Mouse (Mus musculus): ENCODE results near the gene Myh9. TPM values are rescaled to one million over a fixed set of nuclear protein-coding genes. Genes with fewer than 3 reads are reported as not detected.

Gene Myh9
- total and polyA plus RNA-seq, 2 experiments from 2014 or later = 17.5 to 63.6 TPM

DNA sequence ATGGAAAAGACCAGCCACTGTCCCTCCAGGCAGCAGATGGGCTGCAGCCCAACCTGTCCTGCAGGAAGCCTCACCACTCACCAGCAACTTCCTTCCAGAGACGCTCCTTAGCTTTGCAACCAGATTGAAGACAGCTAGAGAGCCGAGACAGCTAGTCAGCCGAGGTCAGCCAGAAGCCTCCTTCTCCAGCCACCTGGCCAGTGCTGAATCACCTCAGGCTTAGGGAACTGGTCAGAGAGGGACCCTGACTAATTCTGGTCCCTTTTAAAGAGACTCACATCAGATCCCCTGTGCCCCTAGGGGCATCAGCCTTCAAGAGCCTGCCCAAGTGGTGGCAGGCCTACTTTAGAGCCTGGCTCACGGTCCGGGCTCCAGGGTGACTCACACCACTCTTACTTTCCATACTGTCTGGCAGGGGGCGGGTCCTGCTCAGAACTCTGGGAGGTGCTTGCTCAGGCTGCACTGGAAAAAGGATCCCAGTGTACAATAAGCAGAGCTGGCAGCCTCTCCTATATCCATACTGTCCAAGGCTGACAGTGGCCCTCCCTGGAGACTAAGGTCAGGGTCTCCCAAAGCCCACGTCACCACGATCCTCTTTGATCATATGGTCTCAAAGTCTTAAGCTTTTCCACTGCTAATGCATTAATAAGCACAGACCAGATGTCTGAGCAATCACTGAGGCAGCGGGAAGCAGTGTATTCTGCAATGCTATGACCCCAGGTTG, 5.9 kb downstream of the Myh9 start:
- H3K9ac ChIP-seq (replicated peaks; ENCODE audit: low read depth, low read length) = peak overlapping the region; percentile 28; the same call in 1 of the 2 replicates
- no peaks in the 10 kb centered on the region for H3K9me3 ChIP-seq (replicated peaks; ENCODE audit: control insufficient read depth, low read length)
- H3K4me3 ChIP-seq (ENCODE audit: low read depth, low read length) = no peak overlapping the region
- H3K27me3 ChIP-seq (ENCODE audit: control insufficient read depth, insufficient read depth, low read length) = no peaks in the 10 kb centered on the region
- peaks cover 16% of the 10 kb centered on the region for H3K36me3 ChIP-seq (replicated peaks; ENCODE audit: control insufficient read depth, insufficient read depth, low read length)
- H3K4me1 ChIP-seq (ENCODE audit: control insufficient read depth, insufficient read depth) = peaks cover 83% of the 10 kb centered on the region
- DNase-seq (ENCODE audit: low spot score) = peak; percentile 65
- ATAC-seq (ENCODE audit: insufficient read depth, low read depth) = peak; percentile 64
- TF ChIP-seq CTCF (IDR thresholded peaks at IDR 0.05; ENCODE audit: low read depth) (no peak), EP300 (IDR thresholded peaks at IDR 0.05; ENCODE audit: low read depth) (no peak)
- H3K27ac ChIP-seq (ENCODE audit: low read depth) = peak overlapping the region; percentile 96
- peak overlapping the region; percentile 93 for H3K4me2 ChIP-seq (ENCODE audit: low read depth, low read length)
- 15% methylated on average over 9 of the region's 9 CpGs for WGBS

DNA sequence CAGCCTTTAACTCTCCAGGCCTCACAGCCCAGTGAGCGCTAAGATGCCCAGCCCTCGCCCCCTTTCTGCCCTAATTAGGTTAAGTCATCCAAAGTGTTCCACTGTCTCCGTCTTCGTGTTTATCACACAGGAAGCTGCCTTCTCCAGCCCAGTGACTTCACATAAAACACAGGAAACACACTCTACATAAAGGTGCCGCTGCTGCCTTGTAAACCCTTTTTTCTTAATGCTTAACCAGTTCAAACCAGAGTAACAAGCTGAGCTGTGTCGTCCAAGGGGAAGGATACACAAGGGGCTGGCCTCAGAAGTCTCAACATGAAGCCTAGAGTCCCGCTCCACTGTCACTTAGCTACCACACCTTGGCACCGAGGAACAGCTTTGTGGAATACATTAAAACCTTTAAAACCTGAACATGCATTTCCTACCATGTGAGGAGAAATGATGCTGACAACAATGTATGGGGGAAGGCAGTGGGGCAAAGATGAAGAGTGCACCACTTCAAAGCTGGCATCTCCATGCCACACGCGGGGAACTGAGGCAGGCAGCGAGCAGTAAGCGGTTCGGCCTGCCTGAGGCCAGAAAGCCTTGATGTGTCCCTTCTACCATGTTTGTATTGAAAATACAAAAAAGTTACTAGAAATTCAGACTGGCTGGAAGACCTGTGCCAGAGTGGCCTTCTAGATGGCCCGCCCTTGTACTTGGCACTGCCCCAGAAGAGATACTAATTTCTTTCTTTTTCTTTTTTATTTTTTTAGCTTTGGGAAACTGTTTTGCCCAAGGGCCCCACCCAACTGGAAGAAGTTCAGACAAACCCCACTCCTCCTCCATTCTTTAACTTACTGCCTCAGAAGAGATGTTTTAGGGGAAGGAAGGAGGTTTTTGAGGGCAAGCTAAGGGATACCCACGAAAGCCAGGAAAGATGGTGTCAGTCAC, 7.4 kb downstream of the Myh9 start:
- H3K4me1 ChIP-seq (ENCODE audit: control insufficient read depth, insufficient read depth) = peaks cover 80% of the 10 kb centered on the region
- ATAC-seq (ENCODE audit: insufficient read depth, low read depth) (no peak), DNase-seq (ENCODE audit: low spot score) (no peak)
- H3K4me3 ChIP-seq (ENCODE audit: low read depth, low read length) = no peak overlapping the region
- H3K27me3 ChIP-seq (ENCODE audit: control insufficient read depth, insufficient read depth, low read length) = no peaks in the 10 kb centered on the region
- H3K27ac ChIP-seq (ENCODE audit: low read depth) = peak overlapping the region; percentile 96
- 0 out of 2 replicates have a peak overlapping the region, but pooled peaks have one; percentile 12 for H3K9ac ChIP-seq (replicated peaks; ENCODE audit: low read depth, low read length)
- H3K4me2 ChIP-seq (ENCODE audit: low read depth, low read length) = peak overlapping the region; percentile 93
- TF ChIP-seq EP300 (IDR thresholded peaks at IDR 0.05; ENCODE audit: low read depth) = no peak
- no peak for TF ChIP-seq CTCF (IDR thresholded peaks at IDR 0.05; ENCODE audit: low read depth)
- 69% methylated on average over 15 of the region's 15 CpGs for WGBS
- H3K9me3 ChIP-seq (replicated peaks; ENCODE audit: control insufficient read depth, low read length) = no peaks in the 10 kb centered on the region
- peaks cover 19% of the 10 kb centered on the region for H3K36me3 ChIP-seq (replicated peaks; ENCODE audit: control insufficient read depth, insufficient read depth, low read length)

DNA sequence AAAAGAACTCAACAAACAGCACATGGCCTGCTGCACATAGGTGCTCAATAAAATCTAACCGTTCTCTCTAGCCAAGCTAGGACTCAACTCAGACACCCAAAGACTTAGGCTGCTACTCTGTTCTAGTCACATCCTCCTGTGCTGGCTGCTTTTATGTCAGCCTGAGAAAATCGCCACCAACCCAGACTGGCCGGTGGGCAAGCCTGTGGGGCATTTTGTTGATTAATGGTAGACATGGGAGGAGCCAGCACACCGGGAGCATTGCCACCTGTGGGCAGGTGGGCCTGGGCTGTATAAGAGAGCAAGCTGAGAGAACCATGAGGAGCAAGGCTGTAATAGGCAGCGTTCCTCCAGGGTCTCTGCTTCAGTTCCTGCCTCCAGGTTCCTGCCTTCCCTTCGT, 8.2 kb downstream of the Myh9 start:
- Histone ChIP-seq H3K4me1 (ENCODE audit: control insufficient read depth, insufficient read depth) (peaks cover 71% of the 10 kb centered on the region), H3K9ac (replicated peaks; ENCODE audit: low read depth, low read length) (no peak overlapping the region), H3K9me3 (replicated peaks; ENCODE audit: control insufficient read depth, low read length) (no peaks in the 10 kb centered on the region), H3K27ac (ENCODE audit: low read depth) (peak overlapping the region; percentile 96), H3K4me3 (ENCODE audit: low read depth, low read length) (no peak overlapping the region), H3K27me3 (ENCODE audit: control insufficient read depth, insufficient read depth, low read length) (no peaks in the 10 kb centered on the region), H3K36me3 (replicated peaks; ENCODE audit: control insufficient read depth, insufficient read depth, low read length) (peaks cover 25% of the 10 kb centered on the region), H3K4me2 (ENCODE audit: low read depth, low read length) (no peak overlapping the region)
- DNase-seq (ENCODE audit: low spot score) (no peak), ATAC-seq (ENCODE audit: insufficient read depth, low read depth) (no peak)
- no peak for TF ChIP-seq EP300 (IDR thresholded peaks at IDR 0.05; ENCODE audit: low read depth)
- TF ChIP-seq CTCF (IDR thresholded peaks at IDR 0.05; ENCODE audit: low read depth) = no peak
- WGBS = 81% methylated on average over 6 of the region's 6 CpGs

DNA sequence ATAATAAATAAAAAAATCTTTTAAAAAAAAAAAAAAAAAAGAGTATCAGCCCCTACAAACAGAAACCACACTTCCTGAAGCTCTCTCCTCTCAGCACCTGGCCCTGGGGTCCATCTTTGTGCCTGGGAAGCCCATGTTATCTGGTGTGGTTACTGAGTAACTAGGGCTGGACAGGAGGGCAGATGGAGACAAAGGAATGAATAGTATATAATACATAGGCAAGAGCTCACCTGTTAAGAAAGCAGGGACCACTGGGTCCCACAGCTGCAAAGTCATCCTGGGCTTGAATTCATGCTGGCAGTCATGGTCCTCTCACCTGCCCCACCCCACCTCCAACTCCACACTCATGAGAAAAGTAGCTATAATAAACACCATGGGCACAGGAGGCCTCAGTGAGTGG, 8.9 kb downstream of the Myh9 start:
- TF ChIP-seq EP300 (IDR thresholded peaks at IDR 0.05; ENCODE audit: low read depth) (no peak), CTCF (IDR thresholded peaks at IDR 0.05; ENCODE audit: low read depth) (no peak)
- peak overlapping the region; percentile 96; the same call in 1 of the 2 replicates for H3K27ac ChIP-seq (ENCODE audit: low read depth)
- no peak for DNase-seq (ENCODE audit: low spot score)

DNA sequence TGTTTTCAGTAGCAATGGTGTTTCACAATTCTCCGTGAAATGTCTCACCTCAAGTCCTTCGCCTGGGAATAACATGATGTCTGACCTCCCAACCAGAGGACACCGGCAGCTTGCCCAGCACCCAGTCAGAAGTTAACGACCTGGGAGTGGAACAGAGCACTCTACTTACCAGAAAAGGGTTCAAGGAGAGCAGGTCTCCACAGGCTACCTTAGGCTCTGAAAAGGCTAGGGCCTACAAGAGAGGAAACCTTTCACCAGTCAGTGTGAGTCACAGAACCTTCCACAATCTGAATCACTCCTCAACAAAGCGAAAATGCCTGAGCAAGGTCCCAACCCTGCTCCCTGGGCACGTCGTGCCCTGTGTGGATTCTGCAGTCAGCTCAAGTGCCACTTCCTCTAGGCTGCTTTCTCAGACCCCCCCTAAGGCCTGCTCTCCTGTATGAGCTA, 9.5 kb downstream of the Myh9 start:
- peak overlapping the region; percentile 38; the same call in 1 of the 2 replicates for H3K27ac ChIP-seq (ENCODE audit: low read depth)
- H3K9ac ChIP-seq (replicated peaks; ENCODE audit: low read depth, low read length) = no peak overlapping the region
- DNase-seq (ENCODE audit: low spot score) (no peak), ATAC-seq (ENCODE audit: insufficient read depth, low read depth) (no peak)
- H3K36me3 ChIP-seq (replicated peaks; ENCODE audit: control insufficient read depth, insufficient read depth, low read length) = peaks cover 25% of the 10 kb centered on the region
- H3K9me3 ChIP-seq (replicated peaks; ENCODE audit: control insufficient read depth, low read length) = no peaks in the 10 kb centered on the region
- no peak overlapping the region for H3K4me3 ChIP-seq (ENCODE audit: low read depth, low read length)
- peaks cover 69% of the 10 kb centered on the region for H3K4me1 ChIP-seq (ENCODE audit: control insufficient read depth, insufficient read depth)
- no peak for TF ChIP-seq EP300 (IDR thresholded peaks at IDR 0.05; ENCODE audit: low read depth)
- no peak for TF ChIP-seq CTCF (IDR thresholded peaks at IDR 0.05; ENCODE audit: low read depth)
- no peak overlapping the region for H3K4me2 ChIP-seq (ENCODE audit: low read depth, low read length)
- 62% methylated on average over 7 of the region's 7 CpGs for WGBS
- H3K27me3 ChIP-seq (ENCODE audit: control insufficient read depth, insufficient read depth, low read length) = no peaks in the 10 kb centered on the region

More for the DNA sequence above, 8.9 kb downstream of the Myh9 start:
- no peaks in the 10 kb centered on the region for H3K9me3 ChIP-seq (replicated peaks; ENCODE audit: control insufficient read depth, low read length)
- no peak overlapping the region for H3K4me2 ChIP-seq (ENCODE audit: low read depth, low read length)
- no peak overlapping the region for H3K4me3 ChIP-seq (ENCODE audit: low read depth, low read length)
- no peaks in the 10 kb centered on the region for H3K27me3 ChIP-seq (ENCODE audit: control insufficient read depth, insufficient read depth, low read length)
- no peak overlapping the region for H3K9ac ChIP-seq (replicated peaks; ENCODE audit: low read depth, low read length)
- peaks cover 25% of the 10 kb centered on the region for H3K36me3 ChIP-seq (replicated peaks; ENCODE audit: control insufficient read depth, insufficient read depth, low read length)
- peaks cover 69% of the 10 kb centered on the region for H3K4me1 ChIP-seq (ENCODE audit: control insufficient read depth, insufficient read depth)
- no peak for ATAC-seq (ENCODE audit: insufficient read depth, low read depth)

Measured in heart, postnatal 0 days (tissue).